Mouse (Mus musculus) thymus, postnatal 25 days (tissue): ENCODE data around the gene Spon1.

Experiments used
- DNase-seq: peaks from one replicate; pipeline ENCODE4 v3.0.0; 2022

Spon1 gene

GRCm38 (mm10) chr7:114065407-114066185 lies 299.8 kb downstream of the Spon1 start:
- no peak for DNase-seq

- peak; percentile 86 for DNase-seq
Observed at GRCm38 (mm10) chr7:114066529-114067178, 300.9 kb downstream of the Spon1 start.

GRCm38 (mm10) chr7:114068956-114069533 lies 303.2 kb downstream of the Spon1 start:
- DNase-seq = peak; percentile 38

- no peak for DNase-seq
Observed at GRCm38 (mm10) chr7:114069726-114070457, 304.1 kb downstream of the Spon1 start.

GRCm38 (mm10) chr7:114070458-114070840 lies 304.7 kb downstream of the Spon1 start:
- no peak for DNase-seq

- DNase-seq = no peak
Observed at GRCm38 (mm10) chr7:114071395-114071794, 305.6 kb downstream of the Spon1 start.

- no peak for DNase-seq
Observed at GRCm38 (mm10) chr7:114071851-114072616, 306.2 kb downstream of the Spon1 start.

DNA sequence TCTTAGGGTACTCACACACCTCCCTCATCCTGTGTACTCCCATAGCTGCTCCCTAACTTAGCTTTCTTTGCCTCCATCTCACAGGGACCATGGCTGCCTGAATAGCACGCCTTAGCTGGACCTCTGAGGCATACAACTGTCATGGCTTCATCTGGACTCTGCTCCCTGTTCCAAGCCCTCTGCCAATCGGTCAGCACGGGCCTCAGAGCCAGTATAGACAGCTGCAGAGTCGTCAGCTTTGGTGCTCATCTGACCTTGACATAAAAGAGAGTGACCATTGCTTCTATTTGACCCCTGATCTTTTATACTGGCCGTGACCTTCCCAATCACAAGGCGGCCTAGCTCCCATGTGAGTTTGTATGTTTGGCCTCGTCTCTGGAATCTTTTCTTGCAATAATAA lies 308.3 kb downstream of the Spon1 start:
- DNase-seq = no peak

DNA sequence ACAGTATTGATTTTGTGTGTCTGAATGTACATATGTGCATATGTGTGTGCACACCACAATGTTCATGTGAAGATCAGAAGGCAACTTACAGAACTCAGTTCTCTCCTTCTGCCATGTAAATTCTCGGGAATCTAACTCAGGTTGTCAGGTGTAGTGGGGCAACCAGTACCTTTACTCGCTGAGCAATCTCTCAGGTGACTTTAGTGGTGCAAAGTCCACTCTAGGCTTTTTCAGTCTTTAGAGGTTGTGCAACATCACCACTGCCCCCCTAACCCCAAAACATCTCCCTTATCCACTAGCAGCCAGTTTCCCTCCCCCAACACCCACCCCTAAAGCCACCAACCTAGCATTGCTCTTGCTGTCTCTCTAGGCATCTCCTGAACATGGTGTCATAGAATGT lies 308.8 kb downstream of the Spon1 start:
- DNase-seq = no peak

DNA sequence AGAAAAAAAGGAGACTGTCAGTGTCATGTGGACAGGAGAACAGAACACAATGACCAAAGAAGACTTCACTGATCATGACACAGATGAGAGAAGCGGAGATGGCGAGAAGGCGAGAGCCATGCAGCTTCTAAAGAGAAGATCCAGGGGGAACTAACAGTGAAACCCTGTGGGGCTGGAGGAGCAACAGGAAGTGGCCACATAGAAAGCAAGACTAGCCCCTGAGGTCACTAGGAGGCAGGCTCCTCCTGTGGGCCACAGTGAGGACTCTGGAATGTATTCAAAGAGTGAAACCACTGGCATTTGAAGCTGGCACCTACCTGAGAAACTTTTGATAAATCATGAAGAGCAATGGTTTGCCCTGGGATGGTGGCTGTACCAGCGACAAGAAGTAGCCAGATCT lies 313.5 kb downstream of the Spon1 start:
- no peak for DNase-seq

DNA sequence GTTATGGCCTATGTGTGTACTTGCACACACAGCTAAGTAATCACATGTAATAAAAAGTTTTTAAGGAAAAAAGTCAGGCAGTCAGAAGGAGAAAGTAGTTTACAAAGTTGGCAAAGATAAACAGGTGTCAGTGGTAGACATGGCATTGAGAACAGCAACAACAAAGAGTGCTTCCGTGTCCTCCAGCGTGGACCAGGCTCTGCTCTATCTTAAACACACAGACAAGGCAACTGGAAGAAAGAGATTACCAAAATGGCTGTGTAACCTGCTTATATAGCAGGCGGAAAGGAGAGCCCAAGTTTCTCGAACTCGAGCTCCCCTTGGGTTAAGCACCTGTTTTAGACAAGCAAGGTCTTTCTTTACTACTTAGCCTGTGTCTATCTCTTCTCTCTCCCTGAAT lies 314.5 kb downstream of the Spon1 start:
- no peak for DNase-seq

DNA sequence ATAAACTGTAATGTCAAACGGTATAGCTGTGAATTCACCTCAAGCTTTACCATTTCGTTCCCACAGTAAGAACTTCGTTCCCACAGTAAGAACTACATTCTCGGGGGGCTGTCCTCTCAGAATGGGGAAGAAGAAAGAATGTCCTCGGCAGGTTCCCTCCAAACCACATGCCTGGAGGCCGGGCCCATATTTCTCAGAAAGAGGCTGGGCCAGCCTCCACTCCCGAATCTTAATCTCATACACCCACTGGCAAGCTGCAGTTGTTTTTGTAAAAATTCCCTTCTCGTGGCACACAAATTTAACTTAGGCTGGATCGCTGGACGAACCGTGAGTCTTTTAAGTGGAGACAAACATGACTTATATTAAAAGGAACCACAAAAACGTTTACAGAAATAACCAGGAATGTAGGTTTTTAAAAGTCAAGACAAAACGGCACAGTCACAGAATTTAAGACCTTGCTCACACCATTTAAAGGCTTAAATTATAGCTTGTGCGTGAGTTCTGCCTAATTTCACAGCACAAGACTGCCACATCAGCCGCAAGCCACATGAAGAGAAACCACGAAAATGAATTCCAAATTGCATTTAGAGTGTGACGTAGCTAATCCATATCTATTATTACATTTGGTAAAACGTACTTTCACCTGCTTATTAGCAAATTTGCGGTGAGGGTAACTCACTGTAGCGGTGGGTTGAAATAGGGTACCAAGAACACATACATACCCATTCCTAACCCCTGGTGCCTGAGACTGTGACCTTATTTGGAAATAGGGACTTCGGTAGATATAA lies 316.0 kb downstream of the Spon1 start:
- no peak for DNase-seq

DNA sequence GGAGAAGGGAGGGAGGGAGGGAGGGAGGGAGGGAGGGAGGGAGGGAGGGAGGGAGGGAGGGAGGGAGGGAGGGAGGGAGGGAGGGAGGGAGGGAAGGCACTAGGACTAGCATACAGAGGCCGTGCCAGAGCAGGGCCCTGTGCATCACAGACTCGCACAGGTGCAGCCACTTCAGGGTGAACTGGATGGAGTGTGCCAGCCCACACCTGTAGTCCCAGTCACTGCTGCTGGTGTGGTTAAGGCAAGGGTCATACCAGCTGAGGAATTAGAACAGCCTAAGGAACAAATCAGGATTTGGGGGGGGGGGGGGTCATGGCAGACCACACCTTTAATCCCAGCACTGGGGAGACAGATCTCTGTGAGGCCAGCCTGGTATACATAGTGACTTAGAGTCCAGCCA lies 317.3 kb downstream of the Spon1 start:
- DNase-seq = no peak

DNA sequence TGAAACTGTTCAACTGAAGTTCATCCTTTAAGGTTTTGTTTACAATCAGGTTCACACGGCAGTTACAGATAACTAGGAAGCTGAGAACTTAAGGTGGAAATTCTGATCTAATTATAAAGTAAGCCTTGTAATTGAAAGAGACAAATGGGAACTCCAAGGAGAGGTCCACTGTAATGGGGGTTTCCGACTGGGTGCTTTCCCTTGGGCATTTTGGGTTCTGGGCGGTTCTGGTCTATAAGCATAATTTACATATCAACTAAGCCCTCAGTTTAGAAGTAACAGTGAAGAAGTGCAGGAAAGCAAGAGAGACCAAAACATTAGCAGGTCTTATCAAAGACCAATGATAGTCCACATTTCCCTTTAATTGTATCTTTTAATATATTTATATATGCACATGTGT lies 318.0 kb downstream of the Spon1 start:
- DNase-seq = no peak

GRCm38 (mm10) chr7:114086021-114086710 lies 320.4 kb downstream of the Spon1 start:
- no peak for DNase-seq

DNA sequence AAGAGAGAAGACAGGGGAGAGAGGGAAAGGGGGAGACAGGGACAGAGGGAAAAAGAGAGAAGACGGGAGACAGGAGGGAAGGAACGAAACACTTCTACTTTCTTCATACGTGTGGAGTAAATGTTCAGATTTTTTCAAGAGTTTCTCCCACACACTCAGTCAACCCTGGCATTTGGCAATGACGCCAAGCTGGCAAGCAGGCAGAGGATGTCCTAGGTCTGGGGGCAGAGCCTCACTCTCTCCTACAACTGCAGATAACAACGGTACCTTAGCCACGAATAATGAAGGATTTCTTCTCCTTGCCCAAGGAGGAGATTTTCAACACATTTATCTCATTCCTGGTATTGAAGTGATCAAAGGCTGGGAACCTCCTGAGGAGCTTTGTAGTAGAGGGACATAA lies 321.5 kb downstream of the Spon1 start:
- no peak for DNase-seq

- peak; percentile 58 for DNase-seq
Observed at GRCm38 (mm10) chr7:114087986-114088385, 322.2 kb downstream of the Spon1 start.

- DNase-seq = no peak
Observed at GRCm38 (mm10) chr7:114088918-114089317, 323.1 kb downstream of the Spon1 start.

DNA sequence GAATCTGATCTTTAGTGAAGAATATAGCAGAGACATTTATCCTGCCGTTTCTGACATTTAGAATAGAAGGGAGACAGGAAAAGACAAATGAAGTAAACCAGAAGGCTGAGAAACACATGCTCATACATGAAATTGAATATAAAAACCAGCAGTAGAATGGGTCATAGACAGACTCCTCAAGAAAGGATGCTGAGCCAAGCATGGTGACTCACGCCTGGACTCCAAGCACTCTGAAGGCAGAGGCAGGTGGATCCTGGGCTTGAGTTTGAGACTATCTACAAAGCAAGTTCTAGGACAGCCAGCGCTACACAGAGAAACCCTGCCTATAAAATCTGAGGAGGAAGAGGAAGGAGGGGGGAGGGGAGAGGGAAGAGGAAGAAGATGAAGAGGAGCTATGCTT lies 324.4 kb downstream of the Spon1 start:
- DNase-seq = no peak

DNA sequence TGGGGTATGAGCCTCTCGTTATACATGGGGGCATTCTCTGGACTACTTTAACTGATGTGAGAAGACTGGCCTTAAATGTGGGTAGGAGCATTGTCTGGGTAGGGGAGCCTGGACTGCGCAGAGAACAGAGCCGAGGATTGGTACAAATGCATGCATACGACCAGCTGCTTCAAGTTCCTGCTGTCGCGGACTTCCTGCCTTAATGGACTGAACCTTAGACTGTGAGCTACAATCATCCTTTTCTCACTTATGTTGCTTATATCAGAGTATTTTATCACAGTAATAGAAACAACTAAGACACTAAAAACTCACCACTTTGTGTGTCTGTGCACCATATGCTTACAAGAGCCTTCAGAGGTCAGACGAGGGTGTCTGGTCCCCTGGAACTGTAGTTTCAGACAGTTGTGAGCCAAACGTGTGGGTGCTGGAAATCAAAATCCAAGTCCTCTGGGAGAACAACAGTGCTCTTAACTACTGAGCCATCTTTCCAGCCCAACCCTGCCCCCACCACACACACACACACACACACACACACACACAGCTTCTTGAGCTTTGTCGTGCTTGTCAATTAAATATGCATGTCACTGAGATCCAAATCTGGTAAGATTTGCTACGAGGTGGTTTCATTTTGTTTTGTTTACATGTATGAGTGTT lies 325.2 kb downstream of the Spon1 start:
- DNase-seq = no peak
